Mouse (Mus musculus) lung, adult 18-20 months (tissue): ENCODE data around the gene Grm4.

ENCODE experiments used
- DNase-seq, 2 experiments: peaks; one replicate each; pipeline ENCODE4 v3.0.0; 2022; ENCODE audit warnings: mixed read lengths in 2 of 2

Gene Grm4

DNA sequence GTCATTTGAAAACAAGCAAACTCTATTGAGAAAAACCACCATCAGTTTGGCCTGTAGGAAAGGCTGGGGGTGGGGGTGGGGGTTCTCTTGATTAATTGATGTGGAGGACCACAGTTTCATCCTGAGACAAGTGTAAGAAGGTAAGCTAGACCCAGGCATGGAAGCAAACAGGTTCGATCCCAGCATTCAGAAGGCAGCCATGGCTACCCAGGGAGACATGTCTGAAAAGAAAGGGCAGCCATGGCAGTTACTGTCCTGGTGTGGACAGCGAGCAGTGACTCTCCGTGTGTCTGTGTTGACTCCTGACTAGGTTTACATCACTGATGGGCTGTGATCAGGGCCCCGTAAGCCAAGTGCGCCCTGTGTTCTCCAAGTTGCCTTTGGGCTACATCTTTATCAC is at the start of gene Grm4:
TSS of gene Grm4 (minus strand) at position 101 of the 400 bp plus-strand sequence.
- no peak for DNase-seq

GRCm38 (mm10) chr17:27568228-27568627 is 47.0 kb upstream of the Grm4 start:
- no peak for DNase-seq

DNA sequence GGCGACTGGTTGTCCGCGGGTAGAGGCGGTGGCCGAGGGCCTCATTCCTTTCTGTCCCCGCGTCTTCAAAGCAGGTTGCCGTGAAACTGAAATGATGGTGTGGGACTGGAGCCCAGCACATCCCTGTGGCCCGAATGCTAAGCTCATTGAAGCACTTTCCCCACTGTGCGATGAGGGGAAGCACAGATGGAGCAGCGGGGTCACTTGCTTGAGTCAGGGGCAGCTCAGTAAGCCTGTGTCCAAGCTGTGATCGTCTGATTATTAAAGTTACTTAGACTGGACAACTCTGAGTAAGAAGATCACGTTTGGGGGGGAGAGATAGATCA is 44.7 kb upstream of the Grm4 start:
- no peak for DNase-seq

DNA sequence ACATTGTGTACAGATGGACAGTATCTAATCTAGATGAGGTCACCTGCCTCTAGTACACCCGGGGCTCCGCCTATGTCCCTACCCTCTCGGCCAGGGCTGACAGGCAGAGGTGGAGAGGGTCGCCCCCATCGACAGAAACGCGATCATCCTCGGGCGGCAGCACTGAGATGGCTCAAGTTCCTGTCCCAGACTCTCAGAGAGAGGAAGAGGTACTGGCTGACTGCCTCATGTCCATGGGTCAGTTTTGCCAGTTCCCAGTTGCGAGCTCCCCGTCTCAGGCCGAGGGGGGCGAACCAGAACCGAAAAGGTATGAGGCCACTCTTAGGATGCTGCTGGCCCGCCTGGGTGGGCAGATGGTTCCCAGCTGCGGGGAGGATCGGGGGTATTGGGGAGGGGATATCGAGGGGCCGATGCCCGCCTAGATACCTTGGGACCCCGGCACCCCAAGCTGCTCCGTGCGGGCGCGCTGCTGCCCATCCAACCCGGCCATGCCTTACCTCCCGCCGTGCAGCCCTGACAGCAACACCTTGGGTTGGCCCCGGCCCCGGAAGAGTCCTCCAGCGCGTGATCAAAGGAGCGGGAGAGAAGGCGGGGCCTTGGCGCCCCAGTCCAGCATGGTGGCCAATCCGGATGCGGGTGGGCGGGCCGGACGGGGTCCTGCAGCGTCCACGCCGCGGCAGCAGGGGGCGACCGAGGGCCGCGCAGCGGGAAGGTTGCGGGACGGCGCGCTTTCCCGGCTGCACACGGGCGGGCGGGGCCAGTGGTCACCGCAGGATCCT is 44.1 kb upstream of the Grm4 start, which contains the start of gene AI413582:
TSS of gene AI413582 (minus strand) at position 594 of the 779 bp plus-strand sequence.
- peak; percentile 95 to 97 for DNase-seq

GRCm38 (mm10) chr17:27564391-27565162 is 43.4 kb upstream of the Grm4 start:
- DNase-seq: peak in 1 of 2 experiments; percentile 18

GRCm38 (mm10) chr17:27563771-27564244 is 42.6 kb upstream of the Grm4 start:
- no peak for DNase-seq

GRCm38 (mm10) chr17:27561809-27562526 is 40.8 kb upstream of the Grm4 start:
- peak in 1 of 2 experiments; percentile 43 for DNase-seq

GRCm38 (mm10) chr17:27560926-27561480 is 39.8 kb upstream of the Grm4 start:
- DNase-seq: no peak

- DNase-seq: no peak
These were observed 38.4 kb upstream of the Grm4 start for GRCm38 (mm10) chr17:27559596-27559995.

GRCm38 (mm10) chr17:27558845-27559244 is 37.6 kb upstream of the Grm4 start:
- no peak for DNase-seq

GRCm38 (mm10) chr17:27557927-27558661 is 36.9 kb upstream of the Grm4 start:
- no peak for DNase-seq

DNA sequence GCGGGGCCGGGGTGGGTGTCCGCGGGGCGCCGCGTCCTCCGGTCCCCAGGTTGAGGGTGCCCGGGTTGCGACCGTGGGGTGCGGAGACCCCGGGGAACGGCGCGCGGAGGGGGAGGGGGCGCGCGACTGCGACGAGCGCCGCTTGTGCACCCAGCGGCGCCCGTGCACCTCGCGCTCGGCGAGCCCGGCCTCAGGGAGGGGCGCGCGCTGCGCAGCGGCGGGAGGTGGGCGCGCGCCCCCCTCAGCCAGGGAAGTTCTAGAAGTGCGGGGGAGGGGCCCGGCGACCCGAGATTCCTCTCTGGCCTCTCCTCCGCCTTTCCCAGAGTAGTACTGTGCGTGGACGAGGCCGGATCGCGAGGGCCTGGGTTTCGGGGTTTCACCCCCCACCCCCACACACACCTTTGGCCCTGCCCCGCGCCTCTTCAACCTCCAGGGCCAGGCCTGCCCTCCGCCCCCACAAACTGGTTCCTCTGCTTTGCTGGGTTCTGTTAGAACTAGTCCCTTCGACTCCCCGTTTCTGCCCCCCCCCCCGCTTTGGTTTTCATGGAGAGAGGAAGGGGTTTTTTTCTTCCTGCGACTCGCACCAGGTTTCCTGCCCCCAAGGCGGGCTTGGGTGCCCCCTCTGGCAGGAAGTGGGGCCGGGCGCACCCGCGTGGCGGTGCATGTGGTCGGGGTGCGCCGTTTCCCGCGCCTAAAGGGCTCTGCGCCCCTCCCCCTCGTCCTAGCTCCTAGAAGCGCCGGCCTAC is 36.2 kb upstream of the Grm4 start:
- DNase-seq: peak; percentile 47 to 63

DNA sequence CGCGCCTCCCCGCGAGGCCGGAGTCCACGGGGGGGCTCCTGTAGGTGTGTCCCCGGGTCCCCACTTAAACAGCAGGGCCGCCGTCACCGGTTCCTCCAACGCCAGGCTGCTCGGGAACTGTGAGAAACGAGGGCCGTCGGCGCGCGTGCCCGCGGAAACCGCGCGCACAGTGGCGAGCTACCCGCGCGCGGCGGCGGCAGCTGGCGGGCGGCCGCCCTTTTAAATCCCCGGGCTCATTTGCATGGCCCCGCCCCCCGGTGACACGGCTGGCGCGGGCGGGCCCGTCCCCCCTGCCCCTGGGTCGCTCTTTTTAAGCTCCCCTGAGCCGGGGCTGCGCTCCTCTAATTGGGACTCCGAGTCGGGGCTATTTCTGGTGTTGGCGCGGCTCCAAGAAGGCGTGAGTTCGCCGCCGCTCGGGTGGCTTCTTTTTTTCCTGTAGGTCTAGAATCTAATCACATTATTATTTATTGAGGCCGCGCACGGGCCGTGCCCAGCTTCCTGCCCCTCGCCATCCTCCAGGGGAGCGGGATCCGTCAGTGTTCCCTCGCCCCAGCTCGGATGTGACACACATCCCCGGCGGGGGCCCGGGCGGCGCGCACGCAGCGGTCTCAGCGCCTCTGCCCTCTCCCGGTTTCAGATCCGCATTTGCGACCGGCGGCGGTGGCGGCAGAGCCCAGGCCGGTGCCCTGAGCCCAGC is 35.3 kb upstream of the Grm4 start, which contains the start of gene Hmga1:
TSS of gene Hmga1 (plus strand) at position 183 of the 697 bp plus-strand sequence.
- peak; percentile 82 to 83 for DNase-seq

- DNase-seq: peak; percentile 82 to 86
These were observed 34.4 kb upstream of the Grm4 start for GRCm38 (mm10) chr17:27555512-27556172.

DNA sequence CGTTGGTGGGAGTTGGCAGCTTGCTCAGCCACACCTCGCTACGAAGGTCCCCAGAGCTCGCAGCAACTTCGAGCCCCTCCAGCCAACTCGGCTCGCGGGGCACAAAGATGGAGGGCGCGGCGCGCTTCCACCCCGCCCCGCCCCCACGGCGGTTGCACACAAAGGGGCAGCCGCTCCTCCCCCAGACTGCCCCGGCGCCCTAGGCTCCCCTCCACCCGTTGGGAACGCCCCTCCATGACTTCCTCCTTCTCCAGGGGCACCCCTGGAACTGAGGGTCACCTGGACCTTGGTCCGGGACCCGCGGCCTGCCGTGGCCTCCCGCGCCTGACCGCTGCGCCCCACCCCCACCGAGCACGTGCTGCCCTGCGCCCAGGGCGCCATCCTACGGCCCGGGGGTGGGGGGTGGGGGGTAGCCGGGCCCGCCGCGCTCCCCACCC is 33.9 kb upstream of the Grm4 start:
- DNase-seq: peak; percentile 60 to 62

DNA sequence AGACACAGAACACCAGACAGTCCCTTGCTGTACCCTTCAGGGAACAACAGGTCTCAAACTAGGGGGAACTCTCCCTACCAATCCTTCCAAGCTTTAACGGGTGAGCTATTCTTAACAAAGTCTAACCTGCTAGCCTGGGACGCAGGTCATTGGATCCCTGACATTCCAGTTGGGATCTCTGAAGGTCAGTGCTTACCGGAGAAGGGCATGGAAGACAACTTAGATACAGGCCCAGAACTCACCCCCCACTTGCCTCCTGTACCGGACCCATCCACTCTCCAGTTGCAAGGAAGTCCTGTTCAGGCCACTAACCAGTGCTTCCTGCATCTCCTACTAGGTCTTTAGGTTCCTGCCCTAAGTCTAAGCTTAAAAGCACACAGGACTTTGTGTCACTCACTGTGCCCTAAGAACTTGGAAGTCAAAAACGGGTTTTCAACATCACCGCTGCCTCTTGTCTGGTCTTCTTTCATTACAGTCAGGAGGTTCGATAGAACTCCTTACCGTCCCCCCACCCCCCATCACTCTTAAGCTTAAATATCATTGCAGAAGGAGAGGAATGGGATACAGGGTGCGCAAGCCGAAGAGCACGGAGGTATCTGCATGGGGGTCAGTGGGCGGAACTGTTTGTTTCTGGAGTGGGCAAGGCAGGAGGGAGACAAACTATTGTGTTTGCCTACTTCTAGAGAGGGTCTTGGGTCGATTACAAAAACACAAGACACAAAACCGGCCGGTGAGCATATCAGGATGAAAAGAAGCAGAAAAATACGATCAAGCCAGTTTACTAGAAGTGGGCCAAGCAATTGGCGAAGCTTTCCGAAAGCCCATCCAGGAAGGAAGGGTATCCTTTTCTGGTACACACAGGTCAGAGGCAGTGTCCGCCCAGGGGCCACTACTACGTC is 33.1 kb upstream of the Grm4 start:
- no peak for DNase-seq

DNA sequence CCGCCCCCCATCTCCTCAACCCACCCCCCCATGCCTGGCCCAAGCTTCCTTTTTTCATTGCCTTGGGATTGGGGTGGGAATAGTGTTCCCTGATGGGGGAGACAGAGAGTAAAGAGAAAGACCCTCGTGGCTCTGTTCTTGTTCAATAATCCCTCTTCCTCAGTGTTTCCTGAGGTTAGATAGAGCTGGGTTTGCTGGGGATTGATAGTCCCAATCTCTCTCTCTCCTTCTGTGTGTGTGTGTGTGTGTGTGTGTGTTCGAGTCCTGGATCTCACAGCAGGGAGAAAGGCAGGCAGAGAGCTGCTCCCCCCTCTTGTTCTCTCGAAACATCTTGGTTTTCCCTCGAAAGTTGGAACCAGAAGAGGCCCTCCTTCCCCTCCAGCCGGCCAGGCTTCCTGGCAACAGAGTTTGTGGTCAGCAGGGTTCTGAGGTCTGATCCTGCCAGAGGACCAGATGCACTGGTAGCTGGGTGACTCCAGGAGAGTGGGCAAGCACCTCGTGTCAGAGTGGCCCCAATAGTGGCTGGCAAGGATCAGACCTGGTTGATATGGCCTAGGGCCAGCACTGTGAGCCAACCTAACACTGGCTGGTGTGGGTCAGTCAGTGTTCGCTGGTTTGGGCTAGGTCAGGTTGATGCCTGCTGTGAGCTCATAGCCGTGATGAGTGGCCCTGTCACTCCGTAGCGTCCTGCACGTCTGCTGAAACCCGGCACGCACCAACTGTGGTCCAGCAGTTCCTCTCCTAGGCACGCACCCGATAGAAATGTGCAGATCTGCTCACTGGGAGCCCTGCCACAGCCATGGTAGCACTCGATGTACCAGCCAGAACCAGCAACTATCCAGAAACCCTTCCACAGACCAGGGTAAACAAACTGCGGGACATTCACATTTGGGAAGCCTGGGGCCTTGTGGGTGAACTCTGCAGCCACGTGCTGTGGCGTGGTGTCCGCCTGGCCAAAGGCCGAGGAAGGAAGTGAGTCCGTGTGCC is 31.3 kb upstream of the Grm4 start:
- no peak for DNase-seq
